Mouse (Mus musculus) heart, postnatal 0 days (tissue): ENCODE results near the gene Chchd6. TPM values are rescaled to one million over a fixed set of nuclear protein-coding genes. Genes with fewer than 3 reads are reported as not detected.
A peak's percentile ranks its signal among the peaks of the same experiment; 100 is the strongest.

ENCODE experiments used
- ATAC-seq: fragments of 200-750 bp; cut with Nextera tagmentation; 2 replicates; pipeline ENCODE4 v1.8.0; 2017; ENCODE audit warnings: low read depth, moderate number of reproducible peaks, moderate library complexity; ENCODE audit not compliant: insufficient read depth
- DNase-seq: peaks from one replicate; pipeline ENCODE4 v3.0.0-alpha.2; 2016; ENCODE audit warnings: low spot score
- H3K27ac ChIP-seq: fragments of 300-500 bp; sonication (generic); 2 replicates; pipeline ENCODE4 v1.5.1; 2014; ENCODE audit warnings: low read depth, mild to moderate bottlenecking
- H3K27me3 ChIP-seq: fragments of 300-500 bp; sonication (generic); 2 replicates; pipeline ENCODE4 v1.6.1; 2014; ENCODE audit warnings: low read length, mixed read lengths; ENCODE audit not compliant: control insufficient read depth, insufficient read depth
- H3K36me3 ChIP-seq: fragments of 300-500 bp; sonication (generic); replicated peaks from 2 replicates; pipeline ENCODE4 v1.6.1; 2014; ENCODE audit warnings: low read length, mixed read lengths; ENCODE audit not compliant: control insufficient read depth, insufficient read depth
- H3K4me1 ChIP-seq: fragments of 300-500 bp; sonication (generic); 2 replicates; pipeline ENCODE4 v1.6.1; 2014; ENCODE audit warnings: antibody characterized with exemption; ENCODE audit not compliant: control insufficient read depth, insufficient read depth
- H3K4me2 ChIP-seq: fragments of 300-500 bp; sonication (generic); 2 replicates; pipeline ENCODE4 v1.6.1; 2014; ENCODE audit warnings: low read depth, mild to moderate bottlenecking, low read length, moderate library complexity
- H3K4me3 ChIP-seq: fragments of 300-500 bp; sonication (generic); 2 replicates; pipeline ENCODE4 v1.5.1; 2014; ENCODE audit warnings: low read depth, low read length
- H3K9ac ChIP-seq: fragments of 300-500 bp; sonication (generic); replicated peaks from 2 replicates; pipeline ENCODE4 v1.6.1; 2014; ENCODE audit warnings: low read depth, low read length, mixed read lengths
- H3K9me3 ChIP-seq: fragments of 300-500 bp; sonication (generic); replicated peaks from 2 replicates; pipeline ENCODE4 v1.6.1; 2016; ENCODE audit warnings: low read length; ENCODE audit not compliant: control insufficient read depth
- CTCF ChIP-seq: IDR thresholded peaks from 2 replicates; pipeline ENCODE4 v1.5.1; 2016; ENCODE audit warnings: antibody characterized with exemption, control low read depth, low read depth
- EP300 ChIP-seq: IDR thresholded peaks from 2 replicates; pipeline ENCODE4 v1.6.1; 2016; ENCODE audit warnings: antibody characterized with exemption, low read depth
- WGBS: fragments of 180-500 bp; shearing (Covaris S2); extraction: QIAGEN DNeasy Blood & Tissue Kit; methylation state at CpG from one replicate; pipeline ENCODE4 v1.1.7; 2014; 5-methylcytosine and 5-hydroxymethylcytosine counted together
- polyA plus RNA-seq: library from polyadenylated mRNA; unstranded; fragments of >200 nt; fragmentation: Nextera tagmentation; extraction: Ambion mirVana; gene quantifications from 2 replicates; pipeline ENCODE4 v1.2.1, GENCODE M21; 2015
- total RNA-seq: library from RNA; depleted of rRNA; stranded (reverse); fragments of >200 nt; gene quantifications from 2 replicates; pipeline ENCODE4 v1.2.3, GENCODE M21; 2014; ENCODE audit warnings: low replicate concordance

Gene Chchd6
- total and polyA plus RNA-seq, 2 experiments from 2014 or later = 21.8 to 37.8 TPM

DNA sequence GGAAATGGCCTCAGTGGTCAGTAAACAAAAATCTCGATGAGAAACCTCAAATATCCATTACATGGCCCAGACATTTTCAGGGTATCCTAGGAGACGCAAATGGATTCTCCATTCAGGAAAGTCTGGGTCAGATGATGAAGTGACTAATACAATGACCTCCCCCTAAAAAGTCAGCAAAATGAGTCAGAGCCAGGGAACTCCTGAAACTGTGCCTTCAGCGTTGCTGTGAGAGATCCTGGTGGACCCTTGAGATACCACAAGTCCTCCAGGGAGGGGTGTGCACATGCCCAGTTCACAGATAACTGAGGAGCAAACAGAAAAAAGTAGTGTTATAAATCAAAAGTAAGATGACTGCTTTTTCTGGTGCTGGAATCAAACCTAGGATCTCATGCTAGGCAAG, 10.6 kb upstream of the Chchd6 start:
- ATAC-seq = no peak
- H3K4me3 ChIP-seq = no peak overlapping the region
- 54% methylated on average over 3 of the region's 3 CpGs for WGBS

GRCm38 (mm10) chr6:89596510-89596909, 1.1 kb upstream of the Chchd6 start:
- 86% methylated on average over 1 of the region's 1 CpGs for WGBS
- no peak for TF ChIP-seq CTCF
- no peak for TF ChIP-seq EP300

More for the DNA sequence above, 10.6 kb upstream of the Chchd6 start:
- Histone ChIP-seq H3K9me3 (no peaks in the 10 kb centered on the region), H3K27ac (no peak overlapping the region), H3K27me3 (no peaks in the 10 kb centered on the region), H3K36me3 (no peaks in the 10 kb centered on the region), H3K4me1 (no peaks in the 10 kb centered on the region), H3K4me2 (no peak overlapping the region), H3K9ac (no peak overlapping the region)
- DNase-seq = no peak
- TF ChIP-seq CTCF = no peak
- TF ChIP-seq EP300 = no peak

DNA sequence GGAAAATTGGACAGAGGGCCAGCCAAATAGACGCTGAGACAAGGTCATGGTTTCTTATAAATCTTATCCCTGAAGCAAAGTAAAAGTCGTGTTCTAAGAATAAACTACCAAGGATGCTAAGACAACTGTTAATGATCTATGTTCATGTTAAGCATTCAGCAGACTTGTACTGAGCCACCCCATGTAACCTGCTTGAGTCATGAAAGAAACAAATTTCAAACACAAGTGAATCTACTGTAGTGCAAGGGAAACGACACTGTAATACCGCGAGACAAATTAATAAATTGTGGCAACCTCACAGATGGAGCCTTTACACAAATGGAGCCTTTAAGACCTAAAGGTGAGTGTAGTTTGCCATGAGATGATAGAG, 310 bp upstream of the Chchd6 start:
- Histone ChIP-seq H3K27ac (no peak overlapping the region), H3K9ac (no peak overlapping the region), H3K4me2 (no peak overlapping the region), H3K36me3 (no peaks in the 10 kb centered on the region), H3K27me3 (no peaks in the 10 kb centered on the region), H3K9me3 (no peaks in the 10 kb centered on the region), H3K4me1 (peaks cover 5% of the 10 kb centered on the region), H3K4me3 (no peak overlapping the region)
- no peak for TF ChIP-seq CTCF
- no peak for TF ChIP-seq EP300
- WGBS = 21% methylated on average over 5 of the region's 5 CpGs
- DNase-seq (no peak), ATAC-seq (peak; percentile 4; the same call in 1 of the 2 replicates)

More at GRCm38 (mm10) chr6:89596510-89596909, 1.1 kb upstream of the Chchd6 start:
- Histone ChIP-seq H3K9ac (no peak overlapping the region), H3K9me3 (no peaks in the 10 kb centered on the region), H3K4me3 (no peak overlapping the region), H3K36me3 (no peaks in the 10 kb centered on the region), H3K4me1 (peaks cover 5% of the 10 kb centered on the region), H3K27ac (no peak overlapping the region), H3K4me2 (no peak overlapping the region), H3K27me3 (no peaks in the 10 kb centered on the region)
- no peak for ATAC-seq
- no peak for DNase-seq

DNA sequence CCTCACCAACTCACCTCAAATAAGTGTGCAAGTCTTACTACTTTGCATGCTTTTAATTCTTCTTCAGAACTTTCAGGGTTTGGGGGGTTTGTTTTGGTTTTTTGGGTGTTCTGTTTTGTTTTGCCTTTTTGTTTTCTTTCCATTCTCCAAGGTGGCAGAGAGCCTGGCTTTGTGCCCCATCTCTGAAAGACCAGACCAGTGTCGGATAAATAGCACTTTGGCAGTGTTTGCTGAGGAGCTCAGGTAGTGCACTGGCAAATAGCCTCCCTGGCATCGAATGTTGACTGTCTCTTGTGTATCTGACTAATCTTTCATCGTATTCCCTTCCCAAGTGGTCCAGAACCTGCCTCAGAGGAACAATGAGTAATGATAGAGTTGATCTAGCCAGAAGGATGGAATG, 3.4 kb downstream of the Chchd6 start:
- Histone ChIP-seq H3K27ac (no peak overlapping the region), H3K4me1 (peaks cover 5% of the 10 kb centered on the region)
- no peak for DNase-seq

GRCm38 (mm10) chr6:89591531-89591930, 3.9 kb downstream of the Chchd6 start:
- H3K4me1 ChIP-seq = peaks cover 5% of the 10 kb centered on the region
- ATAC-seq = no peak
- H3K9ac ChIP-seq = no peak overlapping the region
- DNase-seq = no peak
- H3K27ac ChIP-seq = no peak overlapping the region
- no peaks in the 10 kb centered on the region for H3K9me3 ChIP-seq
- H3K36me3 ChIP-seq = no peaks in the 10 kb centered on the region
- no peaks in the 10 kb centered on the region for H3K27me3 ChIP-seq
- TF ChIP-seq EP300 (no peak), CTCF (no peak)
- WGBS = 54% methylated on average over 3 of the region's 3 CpGs
- H3K4me2 ChIP-seq = no peak overlapping the region
- H3K4me3 ChIP-seq = no peak overlapping the region

More for the DNA sequence above, 3.4 kb downstream of the Chchd6 start:
- Histone ChIP-seq H3K36me3 (no peaks in the 10 kb centered on the region), H3K4me2 (no peak overlapping the region), H3K9me3 (no peaks in the 10 kb centered on the region), H3K9ac (no peak overlapping the region), H3K27me3 (no peaks in the 10 kb centered on the region), H3K4me3 (no peak overlapping the region)
- no peak for ATAC-seq
- TF ChIP-seq CTCF = no peak
- TF ChIP-seq EP300 = no peak
- WGBS = 77% methylated on average over 3 of the region's 3 CpGs

- no peak overlapping the region for H3K4me2 ChIP-seq
- H3K9me3 ChIP-seq = no peaks in the 10 kb centered on the region
- DNase-seq (no peak), ATAC-seq (no peak; the same call in 1 of the 2 replicates)
- no peak overlapping the region for H3K9ac ChIP-seq
- no peak overlapping the region for H3K27ac ChIP-seq
- TF ChIP-seq EP300 (no peak), CTCF (no peak)
- no peak overlapping the region for H3K4me3 ChIP-seq
- no peaks in the 10 kb centered on the region for H3K36me3 ChIP-seq
- peaks cover 20% of the 10 kb centered on the region for H3K4me1 ChIP-seq
- H3K27me3 ChIP-seq = no peaks in the 10 kb centered on the region
These were observed 9.8 kb downstream of the Chchd6 start for GRCm38 (mm10) chr6:89585696-89586095.
